Mouse (Mus musculus) limb, embryonic 14.5 days (tissue): Measurements from ENCODE around the gene Fancf. TPM values are rescaled to one million over a fixed set of nuclear protein-coding genes. Genes with fewer than 3 reads are reported as not detected.

ENCODE experiments used
- ATAC-seq: fragments of 200-750 bp; cut with Nextera tagmentation; 2 replicates; pipeline ENCODE4 v1.8.0; 2017; ENCODE audit warnings: low read depth, moderate number of reproducible peaks, moderate TSS enrichment; ENCODE audit not compliant: low FRiP score
- DNase-seq: peaks from one replicate; pipeline ENCODE4 v3.0.0-alpha.2; 2015; ENCODE audit warnings: low spot score
- H3K27ac ChIP-seq: fragments of 300-500 bp; sonication (generic); replicated peaks from 2 replicates; pipeline ENCODE4 v1.5.1; 2014; ENCODE audit warnings: low read depth, mild to moderate bottlenecking, low read length, moderate library complexity, mixed read lengths
- H3K27me3 ChIP-seq: fragments of 300-500 bp; sonication (generic); 2 replicates; pipeline ENCODE4 v1.6.1; 2014; ENCODE audit warnings: low read length, mixed read lengths; ENCODE audit not compliant: control insufficient read depth, insufficient read depth
- H3K36me3 ChIP-seq: fragments of 300-500 bp; sonication (generic); 2 replicates; pipeline ENCODE4 v1.6.1; 2014; ENCODE audit warnings: mild to moderate bottlenecking, low read length, moderate library complexity, mixed read lengths; ENCODE audit not compliant: control insufficient read depth, insufficient read depth
- H3K4me1 ChIP-seq: fragments of 300-500 bp; sonication (generic); 2 replicates; pipeline ENCODE4 v1.6.1; 2014; ENCODE audit warnings: antibody characterized with exemption, low read length, mixed read lengths; ENCODE audit not compliant: control insufficient read depth, insufficient read depth
- H3K4me2 ChIP-seq: fragments of 300-500 bp; sonication (generic); replicated peaks from 2 replicates; pipeline ENCODE4 v1.6.1; 2014; ENCODE audit warnings: low read depth, mild to moderate bottlenecking, low read length, moderate library complexity; ENCODE audit not compliant: severe bottlenecking
- H3K4me3 ChIP-seq: fragments of 300-500 bp; sonication (generic); replicated peaks from 2 replicates; pipeline ENCODE4 v1.5.1; 2014; ENCODE audit warnings: low read length
- H3K9ac ChIP-seq: fragments of 300-500 bp; sonication (generic); 2 replicates; pipeline ENCODE4 v1.6.1; 2014; ENCODE audit warnings: mild to moderate bottlenecking, low read depth, low read length, moderate library complexity; ENCODE audit not compliant: severe bottlenecking
- H3K9me3 ChIP-seq: fragments of 300-500 bp; sonication (generic); 2 replicates; pipeline ENCODE4 v1.6.1; 2016; ENCODE audit warnings: low read length; ENCODE audit not compliant: control insufficient read depth
- POLR2A ChIP-seq: fragments of 200-500 bp; IDR thresholded peaks from 2 replicates; pipeline ENCODE4 v1.8.0; 2012; ENCODE audit warnings: inconsistent platforms, mild to moderate bottlenecking, moderate library complexity, borderline replicate concordance; ENCODE audit not compliant: insufficient read depth, insufficient read length; ENCODE audit errors: extremely low read depth
- WGBS: fragments of 180-500 bp; shearing (Covaris S2); extraction: QIAGEN DNeasy Blood & Tissue Kit; methylation state at CpG from one replicate; pipeline ENCODE4 v1.1.7; 2014; 5-methylcytosine and 5-hydroxymethylcytosine counted together
- polyA plus RNA-seq, 2 experiments: library from polyadenylated mRNA; depleted of rRNA in 1 of 2; stranded (reverse) in 1 of 2; unstranded in 1 of 2; fragments of >200 nt; fragmentation: Nextera tagmentation in 1 of 2; extraction: Ambion mirVana in 1 of 2; gene quantifications; 2 replicates each; pipeline versions ENCODE4 v1.2.1 to v1.2.3; 2012 to 2014

Fancf gene
- polyA plus RNA-seq (2012; rRNA removed) (16.6 and 21.1 TPM in 2 replicates), polyA plus RNA-seq (2014; fragmentation: Nextera tagmentation; extraction: Ambion mirVana) (19.4 and 20.4 TPM in 2 replicates)

DNA sequence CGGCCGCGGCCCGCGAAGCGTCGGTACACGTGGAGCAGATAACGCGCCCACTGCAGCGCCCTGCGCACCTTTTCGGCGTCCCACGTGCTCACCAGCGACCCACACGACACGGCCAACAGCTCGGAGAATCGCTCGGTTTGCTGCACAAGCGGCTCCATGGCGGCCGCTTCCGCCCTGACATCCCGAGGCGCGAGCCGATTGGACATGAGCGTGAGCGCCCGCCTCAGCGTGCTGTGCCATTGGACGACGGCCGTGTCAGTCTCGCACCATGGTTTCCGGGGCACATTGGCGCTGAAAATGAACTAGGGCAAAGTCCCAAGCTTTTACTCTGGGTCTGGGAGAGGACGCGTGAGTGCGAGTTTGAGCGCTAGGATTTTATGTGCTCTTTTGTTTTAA lies at the start of gene Fancf:
Gene Fancf (minus strand): TSS at position 171 of the 396 bp plus-strand sequence.
- peak; percentile 79; the same call in 1 of the 2 replicates for TF ChIP-seq POLR2A
- no peaks in the 10 kb centered on the region for H3K27me3 ChIP-seq
- H3K27ac ChIP-seq, result peak within 1 kb of the TSS; percentile 99
- 0% methylated on average over 32 of the region's 43 CpGs for WGBS
- H3K9me3 ChIP-seq, result no peaks in the 10 kb centered on the region
- H3K36me3 ChIP-seq, result peaks cover 11% of the 10 kb centered on the region
- H3K9ac ChIP-seq, result peak within 1 kb of the TSS; percentile 95
- DNase-seq, result peak; percentile 95
- peaks cover 33% of the 10 kb centered on the region for H3K4me1 ChIP-seq
- H3K4me3 ChIP-seq, result peak within 1 kb of the TSS; percentile 68
- peak; percentile 98 for ATAC-seq
- H3K4me2 ChIP-seq, result peak within 1 kb of the TSS; percentile 85

DNA sequence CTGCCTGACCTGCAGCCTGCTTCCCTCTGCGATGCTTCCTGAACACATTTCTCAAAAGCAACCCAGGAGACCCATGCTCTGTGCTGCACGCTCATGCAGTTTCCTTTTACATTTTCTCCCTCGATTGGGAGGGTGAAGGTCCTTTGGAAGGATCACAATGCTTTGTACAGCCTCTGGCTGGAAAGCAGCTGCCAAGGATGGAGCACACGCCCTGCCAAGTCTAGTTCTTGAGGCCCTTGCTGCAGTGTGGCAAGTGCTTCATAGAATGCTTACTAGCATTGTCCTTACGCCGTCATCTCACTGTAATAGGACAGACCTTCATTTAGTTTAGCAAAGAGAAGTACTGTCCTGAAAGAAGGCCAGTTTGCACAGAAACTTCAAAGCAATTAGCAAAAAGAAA lies 37.0 kb upstream of the Fancf start:
- ATAC-seq (no peak), DNase-seq (no peak)
- no peak overlapping the region for H3K27ac ChIP-seq
- no peak overlapping the region for H3K4me2 ChIP-seq
- peaks cover 14% of the 10 kb centered on the region for H3K36me3 ChIP-seq
- no peaks in the 10 kb centered on the region for H3K27me3 ChIP-seq
- no peak overlapping the region for H3K9ac ChIP-seq
- 48% methylated on average over 6 of the region's 6 CpGs for whole genome bisulfite sequencing
- no peak for TF ChIP-seq POLR2A
- H3K9me3 ChIP-seq, result no peaks in the 10 kb centered on the region
- H3K4me1 ChIP-seq, result peaks cover 10% of the 10 kb centered on the region
- no peak overlapping the region for H3K4me3 ChIP-seq

DNA sequence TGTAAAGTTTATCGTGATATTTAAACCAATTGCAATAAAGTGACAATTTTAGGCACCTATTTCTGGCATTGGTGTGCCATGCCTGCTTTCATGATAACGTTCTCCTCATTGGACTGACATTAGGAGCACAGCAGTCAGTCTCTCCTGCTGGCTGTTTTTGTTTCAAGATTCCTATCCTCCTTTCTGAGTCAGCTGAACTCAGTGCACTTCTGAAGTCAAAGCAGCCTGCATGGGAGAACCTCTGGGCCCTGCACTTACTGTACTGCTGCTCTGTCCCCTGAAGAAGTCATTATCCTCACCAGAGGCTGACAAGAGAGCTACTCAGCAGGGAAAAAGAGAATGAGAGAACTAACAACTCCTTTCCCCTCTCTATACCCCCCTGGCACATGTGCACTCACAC lies 32.9 kb upstream of the Fancf start:
- no peak for DNase-seq
- WGBS, result 28% methylated on average over 2 of the region's 2 CpGs
- no peak overlapping the region for H3K4me3 ChIP-seq
- no peak for TF ChIP-seq POLR2A
- no peaks in the 10 kb centered on the region for H3K9me3 ChIP-seq
- peaks cover 25% of the 10 kb centered on the region for H3K36me3 ChIP-seq
- ATAC-seq, result peak; percentile 48
- H3K4me2 ChIP-seq, result no peak overlapping the region
- peak overlapping the region; percentile 58 for H3K27ac ChIP-seq
- no peak overlapping the region for H3K9ac ChIP-seq
- no peaks in the 10 kb centered on the region for H3K27me3 ChIP-seq
- peaks cover 17% of the 10 kb centered on the region for H3K4me1 ChIP-seq

DNA sequence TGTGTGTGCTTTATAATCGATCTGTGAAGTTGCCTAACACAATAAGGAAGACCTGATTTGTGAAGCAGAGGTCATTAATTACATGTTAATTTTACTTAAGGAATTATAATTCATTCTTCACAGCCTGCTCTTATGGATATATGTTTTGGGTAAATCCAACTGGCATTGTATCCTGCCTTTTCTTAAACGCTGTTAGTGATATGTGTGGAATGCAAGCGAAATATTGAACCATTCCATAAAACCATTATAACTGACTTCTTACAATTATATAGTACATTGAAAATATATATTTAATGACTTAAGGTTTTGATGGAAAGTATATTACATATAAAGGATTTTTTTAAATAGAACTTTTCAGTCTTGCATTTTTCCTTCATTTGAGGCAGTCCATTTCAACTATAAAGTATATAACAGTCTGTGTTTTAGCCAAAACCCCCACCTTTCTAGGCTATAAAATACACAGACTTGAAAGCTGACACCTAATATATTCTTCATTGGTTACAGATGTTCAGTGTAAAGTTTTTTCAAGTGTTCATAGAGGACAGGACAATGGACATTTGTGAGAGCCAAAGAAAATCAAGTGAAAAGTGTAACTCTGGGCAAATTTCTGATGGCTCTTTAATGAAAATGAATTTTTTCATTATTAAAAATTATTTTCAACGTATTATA lies 32.2 kb upstream of the Fancf start:
- peak; percentile 91 for ATAC-seq
- peak; percentile 76 for DNase-seq
- Histone ChIP-seq H3K36me3 (peaks cover 22% of the 10 kb centered on the region), H3K4me3 (no peak overlapping the region), H3K27me3 (no peaks in the 10 kb centered on the region), H3K9me3 (no peaks in the 10 kb centered on the region), H3K4me2 (no peak overlapping the region), H3K9ac (no peak overlapping the region), H3K4me1 (peaks cover 17% of the 10 kb centered on the region), H3K27ac (no peak overlapping the region; the same call in none of the 2 replicates)
- 25% methylated on average over 4 of the region's 4 CpGs for WGBS
- no peak for TF ChIP-seq POLR2A

DNA sequence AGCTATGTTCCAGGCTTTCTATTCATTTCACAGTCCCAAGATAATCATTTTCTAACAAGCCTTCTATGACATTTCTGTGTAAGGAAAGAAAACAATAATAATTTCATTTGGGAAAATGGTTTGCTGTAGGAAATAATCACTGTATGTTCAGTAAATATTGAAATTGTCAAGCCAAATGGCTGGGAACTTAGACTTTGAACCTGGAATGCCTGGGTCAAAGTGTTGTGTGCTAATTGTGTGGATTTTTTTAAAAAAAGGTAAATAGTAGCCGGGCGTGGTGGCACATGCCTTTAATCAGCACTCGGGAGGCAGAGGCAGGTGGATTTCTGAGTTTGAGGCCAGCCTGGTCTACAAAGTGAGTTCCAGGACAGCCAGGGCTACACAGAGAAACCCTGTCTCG lies 30.9 kb upstream of the Fancf start:
- Histone ChIP-seq H3K4me2 (no peak overlapping the region), H3K27me3 (no peaks in the 10 kb centered on the region), H3K9ac (no peak overlapping the region), H3K27ac (no peak overlapping the region), H3K9me3 (no peaks in the 10 kb centered on the region), H3K4me1 (peaks cover 25% of the 10 kb centered on the region), H3K4me3 (no peak overlapping the region), H3K36me3 (peaks cover 28% of the 10 kb centered on the region)
- ATAC-seq (no peak), DNase-seq (no peak)
- no peak for TF ChIP-seq POLR2A
- WGBS, result 82% methylated on average over 4 of the region's 4 CpGs
